Mouse (Mus musculus) liver, embryonic 14.5 days (tissue): ENCODE results near the gene Nps. TPM values are rescaled to one million over a fixed set of nuclear protein-coding genes. Genes with fewer than 3 reads are reported as not detected.
"Not testable (repeated sequence)": the region's sequence is repeated elsewhere in the genome, so short reads cannot be mapped to it uniquely, and the experiment has no call there.

Experiments used
- ATAC-seq: fragments of 200-750 bp; cut with Nextera tagmentation; 2 replicates; pipeline ENCODE4 v1.8.0; 2017; ENCODE audit warnings: moderate number of reproducible peaks, mild to moderate bottlenecking, moderate library complexity; ENCODE audit not compliant: insufficient read depth
- DNase-seq, 3 experiments: peaks; one replicate each; pipeline ENCODE4 v3.0.0-alpha.2; 2012 to 2013; ENCODE audit warnings: low read depth in 3 of 3, low spot score in 3 of 3
- H3K27ac ChIP-seq: fragments of 300-500 bp; sonication (generic); 2 replicates; pipeline ENCODE4 v1.5.1; 2014; ENCODE audit warnings: moderate library complexity, mild to moderate bottlenecking, control low read depth, inconsistent platforms
- H3K27me3 ChIP-seq: fragments of 300-500 bp; sonication (generic); 2 replicates; pipeline ENCODE4 v1.6.1; 2014; ENCODE audit warnings: mild to moderate bottlenecking, low read length, moderate library complexity; ENCODE audit not compliant: control insufficient read depth, insufficient read depth
- H3K36me3 ChIP-seq: fragments of 300-500 bp; sonication (generic); replicated peaks from 2 replicates; pipeline ENCODE4 v1.6.1; 2014; ENCODE audit warnings: low read depth; ENCODE audit not compliant: control insufficient read depth, insufficient read depth
- H3K4me1 ChIP-seq, 2 experiments: fragments of 200-500 bp in 1 of 2; fragments of 300-500 bp in 1 of 2; sonication (generic) in 1 of 2; replicated peaks; 2 replicates each; pipeline ENCODE4 v1.6.1; 2012 to 2014; ENCODE audit warnings: antibody characterized with exemption in 1 of 2, inconsistent platforms in 1 of 2, low read length in 1 of 2; ENCODE audit not compliant: control insufficient read depth in 2 of 2, insufficient read depth in 2 of 2
- H3K4me2 ChIP-seq: fragments of 300-500 bp; sonication (generic); 2 replicates; pipeline ENCODE4 v1.6.1; 2014; ENCODE audit warnings: low read depth, mild to moderate bottlenecking, control low read depth, moderate library complexity
- H3K4me3 ChIP-seq, 2 experiments: fragments of 200-500 bp in 1 of 2; fragments of 300-500 bp in 1 of 2; sonication (generic) in 1 of 2; 2 replicates each; pipeline ENCODE4 v1.5.1; 2012 to 2014; ENCODE audit warnings: low read depth in 2 of 2, low read length in 2 of 2, mild to moderate bottlenecking in 2 of 2, control low read depth in 1 of 2, inconsistent platforms in 1 of 2, moderate library complexity in 1 of 2; ENCODE audit not compliant: insufficient read depth in 1 of 2
- H3K9ac ChIP-seq: fragments of 300-500 bp; sonication (generic); replicated peaks from 2 replicates; pipeline ENCODE4 v1.6.1; 2014; ENCODE audit warnings: mild to moderate bottlenecking, control low read depth, moderate library complexity
- H3K9me3 ChIP-seq: fragments of 300-500 bp; sonication (generic); 2 replicates; pipeline ENCODE4 v1.6.1; 2016; ENCODE audit warnings: low read length, mixed read lengths; ENCODE audit not compliant: control insufficient read depth
- CTCF ChIP-seq: IDR thresholded peaks from 2 replicates; pipeline ENCODE4 v1.5.1; 2016; ENCODE audit warnings: antibody characterized with exemption, low read depth, control low read depth
- EP300 ChIP-seq: IDR thresholded peaks from 2 replicates; pipeline ENCODE4 v1.6.1; 2016; ENCODE audit warnings: antibody characterized with exemption, low read depth
- WGBS: fragments of 180-500 bp; shearing (Covaris S2); extraction: QIAGEN DNeasy Blood & Tissue Kit; methylation state at CpG from one replicate; pipeline ENCODE4 v1.1.7; 2014; ENCODE audit not compliant: insufficient replicate concordance; 5-methylcytosine and 5-hydroxymethylcytosine counted together
- polyA plus RNA-seq, 2 experiments: library from polyadenylated mRNA; depleted of rRNA in 1 of 2; stranded (reverse) in 1 of 2; unstranded in 1 of 2; fragments of >200 nt; fragmentation: Nextera tagmentation in 1 of 2; extraction: Ambion mirVana in 1 of 2; gene quantifications; 2 replicates each; pipeline versions ENCODE4 v1.2.1 to v1.2.3; 2012 to 2014

The Nps gene
- polyA plus RNA-seq (2012; rRNA removed): not detected in 2 replicates
- not detected in 2 replicates for polyA plus RNA-seq (2014; fragmentation: Nextera tagmentation; extraction: Ambion mirVana)

DNA sequence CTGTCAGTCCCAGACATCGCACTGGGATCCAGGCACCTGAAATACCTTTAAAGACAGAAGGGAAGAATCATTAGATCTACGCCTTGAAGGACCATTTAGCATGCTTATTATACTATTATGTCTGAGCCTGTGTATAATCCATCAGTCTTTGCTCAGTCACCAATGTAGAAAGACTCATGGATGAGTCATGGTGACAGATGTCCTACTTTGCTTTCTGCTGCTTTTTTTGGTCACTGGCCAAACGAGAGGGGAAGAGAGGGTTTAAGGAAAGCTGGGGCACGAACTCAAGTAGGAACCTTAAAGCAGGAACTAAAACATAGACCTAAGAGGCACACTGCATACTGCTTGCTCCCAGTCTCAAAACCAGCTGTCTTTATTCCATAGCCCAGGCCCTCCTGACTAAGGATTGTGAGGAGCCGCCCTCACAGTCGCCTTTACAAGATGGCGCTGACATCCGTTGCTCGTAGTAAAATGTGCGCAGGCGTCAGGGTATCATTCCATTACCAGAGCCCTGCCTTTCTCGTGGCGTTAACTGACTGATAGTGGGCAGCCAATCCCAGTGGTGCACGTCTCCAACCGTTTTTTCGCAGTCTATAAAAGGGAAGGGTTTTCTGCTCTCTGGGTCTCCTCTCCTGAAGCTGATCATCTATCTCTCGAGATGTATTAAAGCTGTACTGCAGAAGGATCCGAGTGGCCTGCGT is at the start of gene Nps:
Nps (plus strand) TSS at position 651 of the 701 bp plus-strand sequence.
- not testable (repeated sequence) for ATAC-seq, DNase-seq
- WGBS: 63% methylated on average over 19 of the region's 19 CpGs

DNA sequence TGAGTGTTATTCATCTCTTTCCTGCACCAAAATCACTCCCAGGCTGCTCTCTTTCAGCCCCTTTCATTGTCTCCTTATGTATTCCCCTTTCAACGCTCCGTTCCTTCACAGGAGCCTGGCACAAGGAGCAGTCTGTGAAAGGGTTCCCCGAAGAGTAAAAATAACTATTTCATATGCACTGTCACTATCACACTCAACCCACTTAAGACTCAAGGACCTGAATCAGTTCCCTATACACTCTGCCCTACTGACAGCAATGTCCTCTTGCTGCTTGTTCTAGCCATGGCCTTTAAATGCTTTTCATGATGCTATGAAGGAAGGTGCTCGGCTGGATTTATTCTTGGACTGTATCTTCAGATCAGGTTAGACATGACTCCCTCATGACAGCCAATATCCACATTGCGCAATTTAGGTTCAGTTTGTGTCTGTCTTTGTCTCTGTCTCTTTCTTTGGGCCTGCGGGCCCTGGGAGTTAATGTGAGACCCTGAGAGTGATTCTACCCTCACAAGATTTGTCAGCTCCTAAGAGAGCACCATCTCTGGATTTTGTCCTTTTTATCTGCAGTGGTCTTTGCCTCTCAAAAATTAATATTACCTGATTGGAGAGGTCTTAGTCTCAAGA is 49.4 kb upstream of the Nps start:
- Histone ChIP-seq H3K4me2 (no peak overlapping the region), H3K36me3 (no peaks in the 10 kb centered on the region), H3K27me3 (no peaks in the 10 kb centered on the region), H3K9ac (no peak overlapping the region), H3K9me3 (no peaks in the 10 kb centered on the region), H3K27ac (no peak overlapping the region), H3K4me3 (no peak overlapping the region), H3K4me1 (no peaks in the 10 kb centered on the region)
- WGBS: 62% methylated on average over 6 of the region's 6 CpGs
- no peak for ATAC-seq
- TF ChIP-seq CTCF (no peak), EP300 (no peak)
- DNase-seq: no peak

More for the DNA sequence above, at the start of gene Nps:
- H3K9me3 ChIP-seq, H3K4me3 ChIP-seq, H3K4me1 ChIP-seq, H3K36me3 ChIP-seq, H3K27ac ChIP-seq, H3K4me2 ChIP-seq, H3K27me3 ChIP-seq, H3K9ac ChIP-seq: not testable (repeated sequence)

DNA sequence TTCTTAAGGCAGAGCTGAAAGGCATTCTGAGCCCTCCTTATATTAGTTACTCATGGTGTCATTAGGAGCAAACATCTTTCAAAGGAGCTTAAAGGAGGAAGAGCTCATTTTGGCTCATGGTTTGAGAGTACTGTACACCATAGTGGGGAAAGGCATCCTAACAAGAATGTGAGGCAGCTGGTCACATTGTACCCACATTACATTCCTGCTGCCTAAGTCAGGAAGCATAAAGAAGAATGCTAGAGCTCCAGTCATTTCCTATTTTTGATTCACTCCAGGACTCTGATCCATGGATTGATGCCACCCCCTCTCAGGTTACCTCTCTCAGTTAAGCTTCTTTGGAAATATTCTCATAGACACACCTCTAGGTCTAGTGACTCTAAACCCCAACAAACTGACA is 48.2 kb upstream of the Nps start:
- TF ChIP-seq EP300 (no peak), CTCF (no peak)
- Histone ChIP-seq H3K27me3 (no peaks in the 10 kb centered on the region), H3K36me3 (no peaks in the 10 kb centered on the region), H3K9me3 (no peaks in the 10 kb centered on the region), H3K4me1 (no peaks in the 10 kb centered on the region), H3K4me3 (no peak overlapping the region), H3K27ac (no peak overlapping the region), H3K9ac (no peak overlapping the region), H3K4me2 (no peak overlapping the region)
- no peak for ATAC-seq
- no peak for DNase-seq

DNA sequence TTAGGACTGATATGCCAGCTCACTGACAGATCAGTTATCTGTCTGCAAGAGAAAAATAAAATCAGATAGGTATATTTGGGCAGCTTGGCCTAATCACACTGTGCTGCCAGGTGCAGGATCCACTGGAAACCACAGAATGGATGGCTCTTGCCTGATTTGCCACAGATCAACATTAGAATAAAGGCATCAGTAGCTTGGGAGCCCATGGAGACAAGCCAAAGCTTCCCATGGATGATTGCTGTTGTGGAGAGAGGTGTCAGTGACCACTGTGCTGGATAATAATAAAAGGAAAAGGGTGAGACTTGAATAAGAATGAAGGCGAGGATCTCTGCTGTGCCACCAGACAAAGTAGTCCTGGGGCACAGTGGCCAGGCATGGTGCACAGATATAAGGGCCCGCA is 47.7 kb upstream of the Nps start:
- Histone ChIP-seq H3K9me3 (no peaks in the 10 kb centered on the region), H3K4me2 (no peak overlapping the region), H3K4me1 (no peaks in the 10 kb centered on the region), H3K27ac (no peak overlapping the region), H3K9ac (no peak overlapping the region), H3K4me3 (no peak overlapping the region), H3K36me3 (no peaks in the 10 kb centered on the region), H3K27me3 (no peaks in the 10 kb centered on the region)
- no peak for TF ChIP-seq CTCF
- TF ChIP-seq EP300: no peak
- DNase-seq: no peak
- ATAC-seq: no peak
- 51% methylated on average over 2 of the region's 2 CpGs for WGBS

DNA sequence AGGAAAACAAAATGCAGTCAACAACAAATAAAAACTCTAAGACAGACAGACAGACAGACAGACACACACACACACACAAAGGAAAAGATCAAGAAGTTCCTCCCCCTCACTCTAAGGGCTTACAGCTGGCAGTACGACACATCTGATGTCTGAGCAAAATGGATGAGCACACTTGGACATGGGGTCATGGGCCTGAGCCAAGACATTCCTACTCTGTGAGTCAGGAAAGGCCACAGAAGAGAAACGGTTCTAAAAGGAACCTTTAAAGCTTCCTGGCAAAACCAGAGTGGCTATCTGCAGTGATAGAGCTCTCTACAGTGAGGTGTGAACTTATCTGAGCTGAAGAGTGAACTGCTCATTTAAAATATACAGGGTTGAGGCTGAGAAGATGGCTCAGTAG is 46.0 kb upstream of the Nps start:
- H3K9me3 ChIP-seq: no peaks in the 10 kb centered on the region
- no peak overlapping the region for H3K9ac ChIP-seq
- DNase-seq (no peak), ATAC-seq (no peak)
- no peak overlapping the region for H3K27ac ChIP-seq
- H3K4me3 ChIP-seq: no peak overlapping the region
- TF ChIP-seq CTCF (no peak), EP300 (no peak)
- WGBS: 32% methylated on average over 2 of the region's 2 CpGs
- H3K27me3 ChIP-seq: no peaks in the 10 kb centered on the region
- no peak overlapping the region for H3K4me2 ChIP-seq
- H3K36me3 ChIP-seq: no peaks in the 10 kb centered on the region
- H3K4me1 ChIP-seq: no peaks in the 10 kb centered on the region
